Mouse (Mus musculus): ENCODE data around the gene Psmd11. TPM values are rescaled to one million over a fixed set of nuclear protein-coding genes. Genes with fewer than 3 reads are reported as not detected.
A peak's percentile ranks its signal among the peaks of the same experiment; 100 is the strongest.
"Not testable (repeated sequence)": the region's sequence is repeated elsewhere in the genome, so short reads cannot be mapped to it uniquely, and the experiment has no call there.

Psmd11 gene
- total and polyA plus RNA-seq, 3 experiments, result 50.1 to 186 (median 109) TPM

DNA sequence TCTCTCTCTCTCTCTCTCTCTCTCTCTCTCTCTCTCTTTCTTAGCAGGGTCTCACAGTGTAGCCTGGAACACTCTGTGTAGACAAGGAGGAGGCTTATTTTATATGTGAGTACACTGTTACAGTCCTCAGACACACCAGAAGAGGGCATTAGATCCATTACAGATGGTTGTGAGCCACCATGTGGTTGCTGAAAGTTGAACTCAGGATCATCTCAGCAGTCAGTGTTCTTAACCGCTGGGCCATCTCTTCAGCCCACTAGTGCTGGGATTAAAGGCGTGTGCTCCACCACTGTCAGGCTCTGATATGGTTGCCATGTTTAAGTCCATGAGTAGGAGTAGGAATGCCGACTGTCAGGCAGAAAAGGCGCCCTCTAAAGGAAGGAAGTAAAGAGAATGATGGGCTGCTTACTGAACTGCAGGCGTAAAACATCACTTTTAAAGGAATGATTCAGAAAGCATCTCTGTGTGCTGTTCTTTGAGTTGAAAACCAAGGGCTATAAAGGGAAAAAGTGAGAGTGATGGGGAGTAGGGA, 3.1 kb upstream of the Psmd11 start:
- Histone ChIP-seq H3K9me3 (replicated peaks) (no peaks in the 10 kb centered on the region), H3K4me3 (ENCODE audit: low read depth, low read length) (no peak overlapping the region), H3K36me3 (replicated peaks) (no peaks in the 10 kb centered on the region), H3K27me3 (ENCODE audit: insufficient read depth, low read length) (no peaks in the 10 kb centered on the region), H3K4me1 (ENCODE audit: insufficient read depth, low read depth, low read length) (peaks cover 36% of the 10 kb centered on the region)
- no peak for ATAC-seq (ENCODE audit: extremely low read depth, insufficient number of reproducible peaks, low FRiP score, poor library complexity, severe bottlenecking)
- no peak for DNase-seq (ENCODE audit: low spot score)
- TF ChIP-seq GATA2 (IDR thresholded peaks at IDR 0.05; ENCODE audit: borderline replicate concordance, low read depth, low read length) (no peak), POLR2AphosphoS5 (IDR thresholded peaks at IDR 0.05; ENCODE audit: insufficient replicate concordance, low read depth, low read length) (no peak), TAL1 (conservative IDR thresholded peaks at IDR 0.05; ENCODE audit: low read depth, low read length) (no peak)

DNA sequence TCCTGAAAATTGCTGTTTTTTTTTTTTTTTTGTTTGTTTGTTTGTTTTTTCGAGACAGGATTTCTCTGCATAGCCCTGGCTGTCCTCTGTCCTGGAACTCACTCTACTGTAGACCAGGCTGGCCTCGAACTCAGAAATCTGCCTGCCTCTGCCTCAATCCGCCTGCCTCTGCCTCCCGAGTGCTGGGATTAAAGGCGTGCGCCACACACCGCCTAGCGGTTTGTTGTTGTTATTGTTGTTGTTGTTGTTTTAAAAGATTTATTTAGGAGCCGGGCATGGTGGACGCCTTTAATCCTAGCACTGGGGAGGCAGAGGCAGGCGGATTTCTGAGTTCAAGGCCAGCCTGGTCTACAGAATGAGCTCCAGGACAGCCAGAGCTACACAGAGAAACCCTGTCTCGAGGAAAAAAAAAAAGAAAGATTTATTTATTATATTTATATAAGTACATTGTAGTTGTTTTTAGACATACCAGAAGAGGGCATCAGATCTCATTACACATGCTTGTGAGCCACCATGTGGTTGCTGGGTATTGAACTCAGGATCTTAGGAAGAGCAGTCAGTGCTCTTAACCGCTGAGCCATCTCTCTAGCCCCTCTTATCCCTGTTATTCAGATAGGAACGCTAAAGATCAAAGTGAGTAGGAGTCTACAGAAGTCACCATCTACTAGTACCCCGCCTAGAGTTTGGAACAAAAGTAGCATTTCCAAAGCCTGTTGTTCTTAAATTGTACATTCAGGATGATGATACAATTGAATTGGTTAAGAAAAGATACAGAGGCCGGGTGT, 2.2 kb upstream of the Psmd11 start:
- peaks cover 31% of the 10 kb centered on the region for H3K4me1 ChIP-seq (ENCODE audit: insufficient read depth, low read depth, low read length)
- not testable (repeated sequence) for DNase-seq (ENCODE audit: low spot score); H3K27me3 ChIP-seq (ENCODE audit: insufficient read depth, low read length); H3K36me3 ChIP-seq (replicated peaks); H3K4me3 ChIP-seq (ENCODE audit: low read depth, low read length); ATAC-seq (ENCODE audit: extremely low read depth, insufficient number of reproducible peaks, low FRiP score, poor library complexity, severe bottlenecking); H3K9me3 ChIP-seq (replicated peaks)

- DNase-seq (ENCODE audit: low spot score) (no peak), ATAC-seq (ENCODE audit: extremely low read depth, insufficient number of reproducible peaks, low FRiP score, poor library complexity, severe bottlenecking) (no peak)
- TF ChIP-seq GATA2 (IDR thresholded peaks at IDR 0.05; ENCODE audit: borderline replicate concordance, low read depth, low read length) (no peak), TAL1 (conservative IDR thresholded peaks at IDR 0.05; ENCODE audit: low read depth, low read length) (no peak), GATA1 (IDR thresholded peaks at IDR 0.05; ENCODE audit: borderline replicate concordance, low read length) (no peak), CTCF (IDR thresholded peaks at IDR 0.05; ENCODE audit: low read depth, low read length) (no peak), POLR2AphosphoS5 (IDR thresholded peaks at IDR 0.05; ENCODE audit: insufficient replicate concordance, low read depth, low read length) (no peak)
- Histone ChIP-seq H3K4me3 (ENCODE audit: low read depth, low read length) (peak overlapping the region; percentile 94), H3K4me1 (ENCODE audit: insufficient read depth, low read depth, low read length) (peaks cover 25% of the 10 kb centered on the region), H3K36me3 (replicated peaks) (peaks cover 21% of the 10 kb centered on the region), H3K27me3 (ENCODE audit: insufficient read depth, low read length) (no peaks in the 10 kb centered on the region), H3K9me3 (replicated peaks) (no peaks in the 10 kb centered on the region)
These were observed 627 bp downstream of the Psmd11 start for GRCm38 (mm10) chr11:80429009-80429475.

DNA sequence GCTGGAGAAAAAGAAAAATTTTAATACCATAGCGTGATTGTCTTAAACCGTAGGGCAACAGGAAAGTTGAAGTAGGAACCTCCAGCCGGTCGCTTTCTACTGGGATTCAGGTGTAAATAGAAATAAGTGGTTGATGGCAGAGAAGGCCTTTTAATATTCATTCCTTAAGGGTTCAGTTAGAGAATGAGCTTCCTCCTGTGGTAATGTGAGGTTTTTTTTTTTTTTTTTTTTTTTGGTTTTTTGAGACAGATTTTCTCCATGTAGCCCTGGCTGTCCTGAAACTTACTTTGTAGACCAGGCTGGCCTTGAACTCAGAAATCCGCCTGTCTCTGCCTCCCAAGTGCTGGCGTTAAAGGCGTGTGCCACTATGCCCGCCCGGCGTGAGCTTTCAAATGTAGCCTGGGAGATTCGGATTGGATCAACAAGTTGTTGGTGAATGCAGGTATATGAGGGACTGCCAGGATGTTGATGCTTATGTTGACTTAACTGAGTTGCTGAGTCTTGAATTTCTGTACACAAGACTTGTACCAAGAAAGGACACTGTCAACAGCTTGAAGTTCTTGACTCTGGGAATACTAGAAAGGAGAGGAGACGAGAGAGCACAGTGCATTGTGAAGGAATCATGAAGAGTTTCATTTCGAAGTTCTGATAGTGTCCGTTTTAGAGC, 1.2 kb downstream of the Psmd11 start:
- Histone ChIP-seq H3K4me3 (ENCODE audit: low read depth, low read length) (peak overlapping the region; percentile 94), H3K9me3 (replicated peaks) (no peaks in the 10 kb centered on the region), H3K36me3 (replicated peaks) (peaks cover 25% of the 10 kb centered on the region), H3K4me1 (ENCODE audit: insufficient read depth, low read depth, low read length) (peaks cover 25% of the 10 kb centered on the region), H3K27me3 (ENCODE audit: insufficient read depth, low read length) (no peaks in the 10 kb centered on the region)
- DNase-seq (ENCODE audit: low spot score) (no peak), ATAC-seq (ENCODE audit: extremely low read depth, insufficient number of reproducible peaks, low FRiP score, poor library complexity, severe bottlenecking) (no peak)
- no peak for TF ChIP-seq GATA2 (IDR thresholded peaks at IDR 0.05; ENCODE audit: borderline replicate concordance, low read depth, low read length)
- TF ChIP-seq POLR2AphosphoS5 (IDR thresholded peaks at IDR 0.05; ENCODE audit: insufficient replicate concordance, low read depth, low read length), result no peak
- no peak for TF ChIP-seq TAL1 (conservative IDR thresholded peaks at IDR 0.05; ENCODE audit: low read depth, low read length)
- no peak for TF ChIP-seq GATA1 (IDR thresholded peaks at IDR 0.05; ENCODE audit: borderline replicate concordance, low read length)
- no peak for TF ChIP-seq CTCF (IDR thresholded peaks at IDR 0.05; ENCODE audit: low read depth, low read length)

DNA sequence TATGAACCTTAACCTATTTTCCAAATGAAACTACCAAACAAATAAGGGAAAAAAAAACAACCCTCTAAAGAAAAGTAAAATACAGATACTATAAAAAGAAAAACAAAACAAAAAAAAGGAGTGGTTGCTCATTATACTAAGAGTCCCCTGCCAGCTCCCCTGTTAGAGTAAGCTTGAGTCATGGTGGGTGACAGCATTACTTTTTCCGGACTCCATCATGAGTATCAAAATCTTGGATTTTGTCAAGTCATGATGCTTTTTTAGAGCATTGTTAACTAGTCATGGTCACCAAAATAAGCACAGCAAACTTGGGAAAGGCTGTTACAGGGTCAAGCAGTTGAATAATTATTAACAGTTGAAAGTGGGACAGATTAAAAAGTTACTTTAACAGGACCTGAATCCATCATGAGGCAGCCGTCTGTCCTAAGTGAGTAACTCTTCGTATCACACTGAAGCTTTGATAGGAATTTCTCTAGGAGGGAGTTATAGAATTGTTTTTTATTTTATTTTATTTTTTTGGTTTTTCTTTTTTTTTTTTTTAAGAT, 2.0 kb downstream of the Psmd11 start:
- no peaks in the 10 kb centered on the region for H3K9me3 ChIP-seq (replicated peaks)
- H3K27me3 ChIP-seq (ENCODE audit: insufficient read depth, low read length), result no peaks in the 10 kb centered on the region
- peaks cover 19% of the 10 kb centered on the region for H3K4me1 ChIP-seq (ENCODE audit: insufficient read depth, low read depth, low read length)
- H3K4me3 ChIP-seq (ENCODE audit: low read depth, low read length), result no peak overlapping the region; the same call in 1 of the 2 replicates
- no peak for ATAC-seq (ENCODE audit: extremely low read depth, insufficient number of reproducible peaks, low FRiP score, poor library complexity, severe bottlenecking)
- DNase-seq (ENCODE audit: low spot score), result no peak
- TF ChIP-seq TAL1 (conservative IDR thresholded peaks at IDR 0.05; ENCODE audit: low read depth, low read length) (no peak), GATA1 (IDR thresholded peaks at IDR 0.05; ENCODE audit: borderline replicate concordance, low read length) (no peak)
- H3K36me3 ChIP-seq (replicated peaks), result peaks cover 29% of the 10 kb centered on the region

- no peaks in the 10 kb centered on the region for H3K27me3 ChIP-seq (ENCODE audit: insufficient read depth, low read length)
- TF ChIP-seq TAL1 (conservative IDR thresholded peaks at IDR 0.05; ENCODE audit: low read depth, low read length), result no peak
- no peak for DNase-seq (ENCODE audit: low spot score)
- no peak for ATAC-seq (ENCODE audit: extremely low read depth, insufficient number of reproducible peaks, low FRiP score, poor library complexity, severe bottlenecking)
- H3K9me3 ChIP-seq (replicated peaks), result no peaks in the 10 kb centered on the region
- H3K36me3 ChIP-seq (replicated peaks), result peaks cover 86% of the 10 kb centered on the region
- peaks cover 8% of the 10 kb centered on the region for H3K4me1 ChIP-seq (ENCODE audit: insufficient read depth, low read depth, low read length)
- no peak overlapping the region for H3K4me3 ChIP-seq (ENCODE audit: low read depth, low read length)
These were observed 18.5 kb downstream of the Psmd11 start for GRCm38 (mm10) chr11:80446916-80447315.

All from G1E (cell line).